ENCODE assay signal across 9 mouse cellular contexts in the genomic region with DNA sequence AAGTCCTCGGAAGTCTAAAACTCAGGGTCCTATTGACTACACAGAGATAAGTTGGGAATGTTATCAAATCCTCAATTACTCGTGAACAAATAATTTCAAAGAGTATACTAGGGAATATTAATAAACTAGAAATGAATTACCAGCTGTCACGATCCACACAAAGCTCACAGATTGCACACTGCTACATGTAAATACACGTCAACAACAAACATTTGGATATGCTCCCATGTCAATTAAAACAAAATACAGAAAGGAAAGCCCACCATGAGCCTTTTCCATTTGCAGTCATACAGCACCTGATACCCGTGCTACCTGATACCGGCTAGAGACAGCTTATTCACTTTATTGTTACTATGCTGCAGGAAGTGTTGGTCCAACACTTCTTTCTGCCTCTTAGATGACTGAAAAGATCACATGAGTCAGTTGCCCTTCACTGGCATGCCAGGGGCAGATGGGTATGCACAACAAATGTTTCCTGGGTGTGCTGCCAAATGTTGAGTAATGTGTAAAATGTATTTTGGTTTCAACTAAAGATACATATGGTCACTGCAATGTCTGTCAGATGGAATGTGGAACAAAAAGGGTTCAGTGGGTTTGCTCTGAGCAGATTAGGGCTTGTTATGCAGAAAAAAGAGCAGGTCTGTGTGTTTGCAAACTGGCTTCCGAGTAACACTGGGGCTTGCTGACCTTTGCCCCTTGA.
DNase-seq lines count a peak whose midpoint lies in the region; ATAC-seq and TF ChIP-seq lines count a peak whose summit lies in the region.
"Had no signal": no experiment of that assay in that cellular context is flagged by ENCODE, and none has a peak within 500 bp of the region (broad histone marks: within the 10 kb centered on the region; RNA-seq: fewer than 3 reads in every experiment).

No protein-coding gene starts in this region.

- CTCF ChIA-PET in Patski (lab: Charles Lee) = no interaction called here

- ATAC-seq in Patski = peak; percentile 47
- peak; percentile 89 for ATAC-seq in forebrain, embryonic 14.5 days
- ATAC-seq in heart, embryonic 12.5 days (ENCODE audit: insufficient number of reproducible peaks, low FRiP score) = no peak

- H3K4me2 ChIP-seq in forebrain, embryonic 14.5 days (ENCODE audit: low read length) = no peak overlapping the region
- H3K4me2 ChIP-seq in heart, embryonic 12.5 days = no peak overlapping the region
- H3K4me2 ChIP-seq: embryonic facial prominence, embryonic 15.5 days; limb, embryonic 12.5 days had no signal

- H3K36me3 ChIP-seq in forebrain, embryonic 14.5 days (ENCODE audit: control insufficient read depth, insufficient read depth, low read length) = no peaks in the 10 kb centered on the region
- no peaks in the 10 kb centered on the region for H3K36me3 ChIP-seq in heart, embryonic 12.5 days
- H3K36me3 ChIP-seq: embryonic facial prominence, embryonic 15.5 days; limb, embryonic 12.5 days had no signal

- no peak overlapping the region for H3K27ac ChIP-seq in forebrain, embryonic 14.5 days (ENCODE audit: low read depth, low read length)
- H3K27ac ChIP-seq in heart, embryonic 12.5 days (ENCODE audit: poor library complexity, severe bottlenecking) = no peak overlapping the region
- H3K27ac ChIP-seq: embryonic facial prominence, embryonic 15.5 days; limb, embryonic 12.5 days had no signal

- no peak for TF ChIP-seq CTCF in Patski (IDR thresholded peaks at IDR 0.05)

- H3K9ac ChIP-seq in forebrain, embryonic 14.5 days (ENCODE audit: low read length) = no peak overlapping the region
- H3K9ac ChIP-seq in heart, embryonic 12.5 days = no peak overlapping the region
- H3K9ac ChIP-seq: embryonic facial prominence, embryonic 15.5 days; limb, embryonic 12.5 days had no signal

- no peak overlapping the region for H3K4me3 ChIP-seq in forebrain, embryonic 14.5 days (ENCODE audit: low read depth, low read length)
- no peak overlapping the region for H3K4me3 ChIP-seq in heart, embryonic 12.5 days
- H3K4me3 ChIP-seq: embryonic facial prominence, embryonic 15.5 days; limb, embryonic 12.5 days had no signal

- no peaks in the 10 kb centered on the region for H3K4me1 ChIP-seq in forebrain, embryonic 14.5 days (ENCODE audit: control insufficient read depth, insufficient read depth, low read length)
- no peaks in the 10 kb centered on the region for H3K4me1 ChIP-seq in heart, embryonic 12.5 days (replicated peaks)
- H3K4me1 ChIP-seq: limb, embryonic 12.5 days had no signal

- no peaks in the 10 kb centered on the region for H3K9me3 ChIP-seq in forebrain, embryonic 14.5 days (replicated peaks; ENCODE audit: control insufficient read depth, low read length)
- H3K9me3 ChIP-seq in heart, embryonic 12.5 days (replicated peaks) = no peaks in the 10 kb centered on the region
- H3K9me3 ChIP-seq: embryonic facial prominence, embryonic 15.5 days; limb, embryonic 12.5 days had no signal

- no peaks in the 10 kb centered on the region for H3K27me3 ChIP-seq in Patski
- no peaks in the 10 kb centered on the region for H3K27me3 ChIP-seq in forebrain, embryonic 14.5 days (replicated peaks; ENCODE audit: control insufficient read depth, insufficient read depth, low read length)
- no peaks in the 10 kb centered on the region for H3K27me3 ChIP-seq in heart, embryonic 12.5 days (replicated peaks)
- H3K27me3 ChIP-seq: embryonic facial prominence, embryonic 15.5 days; limb, embryonic 12.5 days had no signal

- in situ Hi-C loops in Patski (cut with MboI; ENCODE audit: low pct_unique_long_range_greater_than_20kb) = no loop called here

- WGBS in forebrain, embryonic 14.5 days = 48% methylated on average over 7 of the region's 7 CpGs
- 79% methylated on average over 7 of the region's 7 CpGs for WGBS in heart, embryonic 12.5 days

- POLR2A ChIA-PET in Patski (lab: Charles Lee) = no interaction called here

- peak; percentile 7 for DNase-seq in Patski (ENCODE audit: low read depth, low spot score)
- peak; percentile 39 for DNase-seq in adrenal gland, postnatal 10 days
- peak; percentile 84 for DNase-seq in forebrain, embryonic 14.5 days (ENCODE audit: low spot score)
- DNase-seq in left cerebral cortex, postnatal 14 days (ENCODE audit: low spot score in 2 of 2) = peak; percentile 31 to 65
- DNase-seq in spleen, postnatal 36 days (ENCODE audit: low spot score in 2 of 2) = no peak
- no peak for DNase-seq in spleen, adult 12 weeks (ENCODE audit: low spot score)

- intact Hi-C loops in left cerebral cortex, postnatal 14 days (cut with DNase I) = no loop called here

Comparison
In these comparisons a context has a peak if more than half of its experiments do, and no peak if none do; other contexts are left out.
1. DNase-seq: peak in Patski (single experiment), adrenal gland, postnatal 10 days (single experiment), forebrain, embryonic 14.5 days (single experiment) and left cerebral cortex, postnatal 14 days (2 of 2); none in spleen, postnatal 36 days (0 of 2) and spleen, adult 12 weeks (single experiment).